Mouse (Mus musculus) right cerebral cortex, postnatal 25 days (tissue): ENCODE measurements at regions not wholly inside any gene's neighbourhood (a gene's known extent, or its start where the extent isn't known, plus 50 kb on each side); places are given as distances from the start of the nearest gene placed in this dataset.

Experiments used
- DNase-seq: peaks from one replicate; pipeline ENCODE4 v3.0.0; 2022

- no peak for DNase-seq
Measured at GRCm38 (mm10) chr6:98429120-98429519, 86.6 kb upstream of the Gm765 start.

- DNase-seq, result no peak
Measured at GRCm38 (mm10) chr6:98402605-98403004, 60.1 kb upstream of the Gm765 start.

- DNase-seq, result no peak
Measured at GRCm38 (mm10) chr6:98394589-98394988, 52.0 kb upstream of the Gm765 start.
